Mouse (Mus musculus): Measurements from ENCODE around the gene Mon1a. TPM values are rescaled to one million over a fixed set of nuclear protein-coding genes. Genes with fewer than 3 reads are reported as not detected.

Gene Mon1a
- total RNA-seq, 2 experiments from 2014 or later = 22.2 to 25.4 TPM

- peak; percentile 66 to 70 for DNase-seq (ENCODE audit: low spot score in 2 of 2)
- intact Hi-C loops (cut with DNase I) = loop anchor here (1.0 kb wide), 1 partner anchor 25 kb away; no protein-coding TSS in a partner anchor
Observed at GRCm38 (mm10) chr9:107936215-107936822, 48.4 kb downstream of the Mon1a start.

DNA sequence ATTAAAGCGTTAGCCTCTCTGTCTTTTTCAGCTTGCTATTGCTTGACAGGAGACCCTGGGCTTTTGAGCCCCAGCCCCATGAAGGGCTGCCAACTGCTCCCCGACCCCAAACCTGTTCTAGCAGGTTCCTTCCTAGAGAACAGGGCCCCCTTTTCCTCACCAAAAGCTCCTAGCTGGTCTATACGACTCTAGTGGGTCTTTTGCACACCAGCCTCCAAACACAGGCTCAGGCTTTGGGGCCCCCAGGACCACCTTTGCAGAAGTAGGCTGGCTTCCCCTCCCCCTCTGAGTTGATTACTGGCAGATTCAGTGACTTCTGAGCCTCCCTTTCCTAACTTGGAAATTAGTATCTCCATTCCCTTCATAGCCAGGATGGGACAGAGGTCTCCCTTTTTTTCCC, 48.9 kb downstream of the Mon1a start:
- intact Hi-C loops (cut with DNase I) = loop anchor here (1.0 kb wide), 1 partner anchor 24 kb away; no protein-coding TSS in a partner anchor
- DNase-seq (ENCODE audit: low spot score in 2 of 2) = no peak

DNA sequence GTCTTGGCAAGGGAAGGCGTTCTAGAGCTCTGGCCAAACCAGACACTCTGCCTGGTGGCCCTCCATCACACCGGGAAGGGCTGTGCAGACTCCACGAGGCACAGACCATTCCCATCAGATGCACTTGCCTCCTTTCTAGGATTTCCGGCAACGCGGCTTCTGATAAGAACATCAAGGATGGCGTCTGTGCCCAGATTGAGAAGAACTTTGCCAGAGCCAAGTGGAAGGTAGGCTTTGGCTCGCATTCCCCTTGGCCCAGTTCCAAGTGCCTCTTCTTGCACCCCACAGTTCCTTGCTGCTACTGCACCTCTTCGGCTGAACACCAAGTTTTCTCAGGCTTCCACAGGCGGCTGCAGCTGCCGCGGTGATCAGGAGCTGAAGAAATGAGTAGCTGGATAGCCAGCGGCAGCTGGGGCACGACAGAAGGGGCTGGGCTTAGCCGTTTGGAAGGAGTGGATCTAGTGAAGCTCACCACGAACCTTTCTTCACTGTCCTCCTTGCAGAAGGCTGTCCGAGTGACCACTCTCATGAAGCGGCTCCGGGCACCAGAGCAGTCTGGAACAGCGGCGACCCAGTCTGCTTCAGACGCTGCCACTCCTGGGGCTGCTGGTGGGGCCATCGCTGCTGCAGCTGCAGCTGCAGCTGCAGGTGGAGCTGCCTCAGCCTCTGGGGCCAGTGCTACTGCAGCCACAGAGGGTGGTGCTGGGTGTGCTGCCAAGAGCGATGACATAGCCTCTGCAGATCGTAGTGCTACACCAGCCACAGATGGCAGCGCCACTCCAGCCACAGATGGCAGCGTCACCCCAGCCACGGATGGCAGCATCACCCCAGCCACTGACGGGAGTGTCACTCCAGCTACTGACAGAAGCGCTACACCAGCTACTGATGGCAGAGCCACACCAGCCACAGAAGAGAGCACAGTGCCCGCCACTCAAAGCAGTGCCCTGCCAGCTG, 59.6 kb downstream of the Mon1a start:
- intact Hi-C loops (cut with DNase I) = no loop called here
- peak in 1 of 2 experiments; percentile 46 for DNase-seq (ENCODE audit: low spot score in 2 of 2)

DNA sequence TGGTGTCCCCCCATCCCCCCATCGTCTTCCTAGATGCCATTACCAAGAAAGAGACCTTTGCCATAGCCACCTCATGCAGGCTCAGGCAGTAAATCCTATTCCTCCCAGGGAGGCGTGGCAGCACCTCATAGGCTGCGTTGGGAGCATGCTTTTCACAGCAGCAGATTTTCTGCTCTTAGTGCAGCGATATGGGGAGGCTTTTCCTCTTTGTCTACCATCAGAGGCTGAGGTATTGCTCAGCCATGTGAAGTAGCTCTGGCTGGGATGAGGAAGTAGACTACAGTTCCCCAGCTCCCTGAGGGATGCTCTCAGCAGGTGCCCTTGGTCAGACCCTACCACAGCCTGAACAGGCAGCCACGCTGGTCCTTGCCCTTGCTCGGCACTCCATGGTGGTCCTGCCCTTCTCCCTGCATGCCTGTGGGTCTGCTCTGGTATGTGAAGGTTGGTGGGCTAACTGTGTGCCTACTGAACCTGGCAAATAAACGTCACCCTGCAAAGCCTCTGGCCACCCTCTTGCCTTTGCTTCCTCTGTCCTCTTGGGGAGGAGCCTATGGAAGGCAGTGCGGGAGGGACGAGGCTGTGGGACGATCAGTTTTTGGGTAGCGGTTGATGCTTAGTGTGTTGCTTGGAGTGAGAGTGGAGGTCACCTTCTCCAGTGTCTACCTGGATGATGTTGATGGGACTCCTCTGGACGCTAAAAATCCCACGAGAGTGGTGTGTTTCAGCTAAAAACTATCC, 61.4 kb downstream of the Mon1a start:
- intact Hi-C loops (cut with DNase I) = no loop called here
- no peak for DNase-seq (ENCODE audit: low spot score in 2 of 2)

GRCm38 (mm10) chr9:107949922-107950235, 61.9 kb downstream of the Mon1a start, which contains the start of gene Traip:
Gene Traip, plus strand, starts transcription at chr9:107950136.
- intact Hi-C loops (cut with DNase I) = no loop called here
- no peak for DNase-seq (ENCODE audit: low spot score in 2 of 2)

DNA sequence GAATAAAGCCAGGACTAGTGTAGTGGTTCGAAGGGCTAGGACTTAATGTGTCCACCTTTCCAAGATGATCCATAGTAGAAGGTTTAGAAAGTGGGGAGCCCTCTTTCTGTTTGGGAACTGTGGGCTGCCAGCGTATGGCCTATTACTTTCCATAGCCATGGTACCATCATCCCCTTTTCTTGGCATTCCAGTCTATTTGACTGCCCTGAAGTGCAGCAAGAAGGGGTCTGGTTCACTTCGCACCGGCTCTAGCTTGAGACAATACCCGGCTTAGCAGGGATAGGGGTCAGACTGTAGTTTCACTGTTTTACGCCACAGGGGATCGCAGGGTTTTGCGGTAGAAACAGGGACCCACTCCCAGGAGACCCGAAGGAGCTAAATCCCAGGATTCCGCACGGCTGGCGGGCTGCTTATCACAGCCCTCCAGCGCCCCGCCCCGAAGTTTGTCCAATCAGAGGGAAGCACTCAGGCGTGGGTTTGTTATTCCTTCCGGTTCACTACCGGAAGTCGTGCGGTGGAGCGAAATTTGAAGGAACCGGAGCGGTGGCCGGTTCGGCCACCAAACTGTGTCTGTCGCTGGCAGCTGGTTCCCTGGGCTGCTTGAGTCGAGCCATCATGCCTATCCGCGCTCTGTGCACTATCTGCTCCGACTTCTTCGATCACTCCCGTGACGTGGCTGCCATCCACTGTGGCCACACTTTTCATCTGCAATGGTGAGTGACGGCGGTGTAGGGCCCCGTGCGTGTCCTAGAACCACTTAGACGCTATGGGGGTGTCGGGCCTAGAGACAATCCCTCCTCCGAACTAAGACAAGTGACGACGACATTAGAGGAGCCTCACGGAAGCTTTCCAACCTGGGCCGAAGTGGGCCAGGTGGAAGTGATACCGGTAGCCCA, 62.8 kb downstream of the Mon1a start:
- DNase-seq (ENCODE audit: low spot score in 2 of 2) = peak; percentile 89 to 95
- intact Hi-C loops (cut with DNase I) = no loop called here

Other genes starting within 250 kb of the Mon1a start
- gene Slc38a3, start 218.6 kb upstream of the Mon1a start, total RNA-seq (2021) = 10 to 100 TPM; 69.9 to 81.4 TPM
- under 1 TPM; 0.18 to 0.21 TPM for gene Gnat1, start 208.4 kb upstream of the Mon1a start, total RNA-seq (2021)
- 10 to 100 TPM; 16.6 to 17.8 TPM for gene Sema3f, start 177.7 kb upstream of the Mon1a start, total RNA-seq (2021)
- gene Rbm5, start 117.2 kb upstream of the Mon1a start, total RNA-seq (2021) = 100 to 1,000 TPM; 122 to 155 TPM
- 10 to 100 TPM; 57.0 to 65.0 TPM for gene Rbm6, start 14.9 kb upstream of the Mon1a start, total RNA-seq (2021)
- gene Mst1r, start 18.7 kb downstream of the Mon1a start, total RNA-seq (2021) = 1 to 10 TPM in 1 of 2 experiments, under 1 TPM in 1; 0.69 to 1.3 TPM
- not detected for gene Actl11, start 40.3 kb downstream of the Mon1a start, total RNA-seq (2021)
- gene Camkv, start 47.5 kb downstream of the Mon1a start, total RNA-seq (2021) = 100 to 1,000 TPM; 352 to 354 TPM
- 10 to 100 TPM in 1 of 2 experiments, 1 to 10 TPM in 1; 9.5 to 14.9 TPM for gene Traip, start 62.0 kb downstream of the Mon1a start, total RNA-seq (2021)
- 1 to 10 TPM; 3.1 to 4.6 TPM for gene Uba7, start 87.4 kb downstream of the Mon1a start, total RNA-seq (2021)
- not detected for gene Gm20661, start 94.9 kb downstream of the Mon1a start, total RNA-seq (2021)
- gene Inka1, start 97.7 kb downstream of the Mon1a start, total RNA-seq (2021) = 1 to 10 TPM; 3.9 to 4.0 TPM
- gene Cdhr4, start 104.3 kb downstream of the Mon1a start, total RNA-seq (2021) = 1 to 10 TPM; 1.5 to 1.9 TPM
- gene Gm20662, start 108.2 kb downstream of the Mon1a start, total RNA-seq (2021) = 1 to 10 TPM; 3.7 to 4.4 TPM
- gene Ip6k1, start 114.3 kb downstream of the Mon1a start, total RNA-seq (2021) = 100 to 1,000 TPM; 185 to 190 TPM
- 10 to 100 TPM; 16.7 to 17.5 TPM for gene Gmppb, start 161.1 kb downstream of the Mon1a start, total RNA-seq (2021)
- 1 to 10 TPM; 1.7 to 2.2 TPM for gene Amigo3, start 165.0 kb downstream of the Mon1a start, total RNA-seq (2021)
- gene Mst1, start 192.3 kb downstream of the Mon1a start, total RNA-seq (2021) = not detected
- 10 to 100 TPM; 81.9 to 88.7 TPM for gene Rnf123, start 195.2 kb downstream of the Mon1a start, total RNA-seq (2021)
- gene Apeh, start 206.5 kb downstream of the Mon1a start, total RNA-seq (2021) = 10 to 100 TPM; 29.8 to 36.9 TPM